Mouse (Mus musculus): ENCODE measurements around the gene Gm45213. TPM values are rescaled to one million over a fixed set of nuclear protein-coding genes. Genes with fewer than 3 reads are reported as not detected.
A peak's percentile ranks its signal among the peaks of the same experiment; 100 is the strongest.
"Not testable (repeated sequence)": the region's sequence is repeated elsewhere in the genome, so short reads cannot be mapped to it uniquely, and the experiment has no call there.

Gene Gm45213
- polyA plus RNA-seq, 1 experiment from 2014 or later, result not detected

DNA sequence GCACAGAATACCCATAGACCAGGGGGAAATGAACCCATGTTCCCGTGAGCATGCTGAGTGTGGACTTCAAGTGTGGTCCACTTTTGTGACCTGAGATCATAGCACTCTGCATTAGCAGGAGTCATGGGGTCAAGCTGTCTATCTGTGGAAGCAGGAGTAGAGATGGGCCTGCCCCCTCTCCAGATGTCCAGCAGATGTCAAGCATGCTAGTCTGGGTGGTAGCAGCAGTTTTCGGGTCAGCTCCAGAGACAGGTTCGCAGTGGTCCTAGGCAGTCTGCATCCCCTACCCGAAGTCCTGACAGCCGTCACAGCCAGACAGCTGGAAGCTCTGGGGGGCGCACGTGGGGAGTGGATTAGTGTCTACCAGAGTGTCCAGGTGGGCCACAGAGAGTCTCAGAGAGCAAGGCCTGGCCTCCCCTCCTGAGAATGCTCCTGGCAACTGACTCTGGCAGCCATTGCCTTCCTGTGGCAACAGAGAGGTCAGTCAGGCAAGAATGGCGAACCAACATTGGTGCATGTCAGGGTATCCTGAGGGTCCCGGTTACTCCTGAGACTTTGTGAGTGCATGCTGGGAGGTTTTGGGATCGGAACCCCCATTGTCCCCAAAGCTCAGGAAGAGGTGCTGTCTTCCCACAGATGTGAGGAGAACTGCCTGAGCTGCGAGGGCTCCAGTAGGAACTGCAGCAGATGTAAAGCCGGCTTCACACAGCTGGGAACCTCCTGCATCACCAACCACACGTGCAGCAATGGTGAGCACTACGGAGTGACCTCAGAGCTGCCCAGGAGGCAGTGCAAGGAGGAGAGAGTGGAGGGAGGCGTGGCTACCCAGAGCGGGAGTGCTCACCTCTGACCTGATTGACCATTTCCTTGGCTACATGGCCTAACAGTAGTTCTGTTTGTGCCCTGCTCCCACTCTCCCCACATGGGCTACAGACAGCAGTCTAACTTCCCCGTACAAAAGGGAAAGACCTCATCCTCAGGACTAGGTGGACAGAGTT is 3.8 kb downstream of the Gm45213 start:
- ATAC-seq (ENCODE audit: low FRiP score) (0 out of 2 replicates have a peak, but pooled peaks have one; percentile 27), DNase-seq (ENCODE audit: low spot score, missing footprints) (peak; percentile 75)
- Histone ChIP-seq H3K4me1 (ENCODE audit: control insufficient read depth, insufficient read depth, low read length) (no peaks in the 10 kb centered on the region), H3K27me3 (ENCODE audit: control insufficient read depth, insufficient read depth, low read length) (no peaks in the 10 kb centered on the region), H3K4me2 (no peak overlapping the region), H3K4me3 (ENCODE audit: low read depth, low read length) (no peak overlapping the region), H3K27ac (ENCODE audit: low read depth, low read length) (no peak overlapping the region), H3K9me3 (ENCODE audit: control insufficient read depth, low read length) (no peaks in the 10 kb centered on the region), H3K36me3 (ENCODE audit: control insufficient read depth, insufficient read depth, low read length) (no peaks in the 10 kb centered on the region), H3K9ac (ENCODE audit: low read length) (no peak overlapping the region)
- WGBS, result 59% methylated on average over 17 of the region's 17 CpGs

- no peak overlapping the region for H3K27ac ChIP-seq (ENCODE audit: low read depth, low read length)
- no peaks in the 10 kb centered on the region for H3K9me3 ChIP-seq (ENCODE audit: control insufficient read depth, low read length)
- WGBS, result 79% methylated on average over 4 of the region's 4 CpGs
- no peak for ATAC-seq (ENCODE audit: low FRiP score)
- H3K4me2 ChIP-seq, result no peak overlapping the region
- no peak overlapping the region for H3K4me3 ChIP-seq (ENCODE audit: low read depth, low read length)
- peak; percentile 70 for DNase-seq (ENCODE audit: low spot score, missing footprints)
- H3K9ac ChIP-seq (ENCODE audit: low read length), result no peak overlapping the region
- no peaks in the 10 kb centered on the region for H3K27me3 ChIP-seq (ENCODE audit: control insufficient read depth, insufficient read depth, low read length)
- H3K36me3 ChIP-seq (ENCODE audit: control insufficient read depth, insufficient read depth, low read length), result no peaks in the 10 kb centered on the region
- no peaks in the 10 kb centered on the region for H3K4me1 ChIP-seq (ENCODE audit: control insufficient read depth, insufficient read depth, low read length)
Observed at GRCm38 (mm10) chr7:66047975-66048374, 4.6 kb downstream of the Gm45213 start.

- no peak overlapping the region for H3K27ac ChIP-seq (ENCODE audit: low read depth, low read length)
Observed at GRCm38 (mm10) chr7:66048446-66049230, 5.2 kb downstream of the Gm45213 start.

GRCm38 (mm10) chr7:66053946-66054483 is 10.6 kb downstream of the Gm45213 start:
- Histone ChIP-seq H3K36me3 (ENCODE audit: control insufficient read depth, insufficient read depth, low read length) (no peaks in the 10 kb centered on the region), H3K4me1 (ENCODE audit: control insufficient read depth, insufficient read depth, low read length) (no peaks in the 10 kb centered on the region), H3K9ac (ENCODE audit: low read length) (no peak overlapping the region), H3K4me3 (ENCODE audit: low read depth, low read length) (no peak overlapping the region), H3K27me3 (ENCODE audit: control insufficient read depth, insufficient read depth, low read length) (no peaks in the 10 kb centered on the region), H3K9me3 (ENCODE audit: control insufficient read depth, low read length) (no peaks in the 10 kb centered on the region), H3K27ac (ENCODE audit: low read depth, low read length) (no peak overlapping the region), H3K4me2 (no peak overlapping the region)
- 92% methylated on average over 4 of the region's 4 CpGs for WGBS
- DNase-seq (ENCODE audit: low spot score, missing footprints) (peak; percentile 62), ATAC-seq (ENCODE audit: low FRiP score) (no peak)

More at GRCm38 (mm10) chr7:66048446-66049230, 5.2 kb downstream of the Gm45213 start:
- no peak overlapping the region for H3K4me2 ChIP-seq
- no peaks in the 10 kb centered on the region for H3K36me3 ChIP-seq (ENCODE audit: control insufficient read depth, insufficient read depth, low read length)
- ATAC-seq (ENCODE audit: low FRiP score), result no peak
- no peak overlapping the region for H3K4me3 ChIP-seq (ENCODE audit: low read depth, low read length)
- DNase-seq (ENCODE audit: low spot score, missing footprints), result peak; percentile 69
- H3K4me1 ChIP-seq (ENCODE audit: control insufficient read depth, insufficient read depth, low read length), result no peaks in the 10 kb centered on the region
- no peak overlapping the region for H3K9ac ChIP-seq (ENCODE audit: low read length)
- no peaks in the 10 kb centered on the region for H3K9me3 ChIP-seq (ENCODE audit: control insufficient read depth, low read length)
- 82% methylated on average over 12 of the region's 12 CpGs for WGBS
- no peaks in the 10 kb centered on the region for H3K27me3 ChIP-seq (ENCODE audit: control insufficient read depth, insufficient read depth, low read length)

- H3K4me2 ChIP-seq; H3K9ac ChIP-seq (ENCODE audit: low read length); ATAC-seq (ENCODE audit: low FRiP score); H3K4me1 ChIP-seq (ENCODE audit: control insufficient read depth, insufficient read depth, low read length); H3K4me3 ChIP-seq (ENCODE audit: low read depth, low read length); H3K9me3 ChIP-seq (ENCODE audit: control insufficient read depth, low read length); H3K27ac ChIP-seq (ENCODE audit: low read depth, low read length); H3K27me3 ChIP-seq (ENCODE audit: control insufficient read depth, insufficient read depth, low read length); H3K36me3 ChIP-seq (ENCODE audit: control insufficient read depth, insufficient read depth, low read length): not testable (repeated sequence)
- DNase-seq (ENCODE audit: low spot score, missing footprints), result peak; percentile 80
- 16% methylated on average over 2 of the region's 2 CpGs for WGBS
Observed at GRCm38 (mm10) chr7:66055356-66055755, 12.0 kb downstream of the Gm45213 start.

- DNase-seq (ENCODE audit: low spot score, missing footprints) (no peak), ATAC-seq (ENCODE audit: low FRiP score) (no peak)
- Histone ChIP-seq H3K27me3 (ENCODE audit: control insufficient read depth, insufficient read depth, low read length) (no peaks in the 10 kb centered on the region), H3K4me1 (ENCODE audit: control insufficient read depth, insufficient read depth, low read length) (peaks cover 15% of the 10 kb centered on the region), H3K9ac (ENCODE audit: low read length) (peak within 1 kb of the TSS; percentile 93; the same call in 1 of the 2 replicates), H3K9me3 (ENCODE audit: control insufficient read depth, low read length) (no peaks in the 10 kb centered on the region), H3K27ac (ENCODE audit: low read depth, low read length) (no peak within 1 kb of the TSS), H3K4me2 (peak within 1 kb of the TSS; percentile 86), H3K36me3 (ENCODE audit: control insufficient read depth, insufficient read depth, low read length) (no peaks in the 10 kb centered on the region), H3K4me3 (ENCODE audit: low read depth, low read length) (peak within 1 kb of the TSS; percentile 94)
- 88% methylated on average over 1 of the region's 1 CpGs for WGBS
Observed at GRCm38 (mm10) chr7:66058703-66059102, 15.3 kb downstream of the Gm45213 start, which contains the start of gene Snrpa1. Gene Snrpa1 (plus strand): TSS chr7:66059003.

- no peaks in the 10 kb centered on the region for H3K9me3 ChIP-seq (ENCODE audit: control insufficient read depth, low read length)
- WGBS, result under 1% methylated on average over 64 of the region's 64 CpGs
- peak overlapping the region; percentile 86 for H3K4me2 ChIP-seq
- H3K4me3 ChIP-seq (ENCODE audit: low read depth, low read length), result peak overlapping the region; percentile 94
- ATAC-seq (ENCODE audit: low FRiP score) (peak; percentile 95), DNase-seq (ENCODE audit: low spot score, missing footprints) (peak; percentile 99)
- H3K27ac ChIP-seq (ENCODE audit: low read depth, low read length), result peak overlapping the region; percentile 9; the same call in 1 of the 2 replicates
- peaks cover 4% of the 10 kb centered on the region; the same call in 1 of the 2 replicates for H3K36me3 ChIP-seq (ENCODE audit: control insufficient read depth, insufficient read depth, low read length)
- H3K27me3 ChIP-seq (ENCODE audit: control insufficient read depth, insufficient read depth, low read length), result no peaks in the 10 kb centered on the region
- peak overlapping the region; percentile 93 for H3K9ac ChIP-seq (ENCODE audit: low read length)
- H3K4me1 ChIP-seq (ENCODE audit: control insufficient read depth, insufficient read depth, low read length), result peaks cover 15% of the 10 kb centered on the region
Observed at GRCm38 (mm10) chr7:66060066-66060956, 16.9 kb downstream of the Gm45213 start.

- ATAC-seq (ENCODE audit: low FRiP score), result no peak
- no peaks in the 10 kb centered on the region for H3K27me3 ChIP-seq (ENCODE audit: control insufficient read depth, insufficient read depth, low read length)
- H3K9me3 ChIP-seq (ENCODE audit: control insufficient read depth, low read length), result no peaks in the 10 kb centered on the region
- H3K4me2 ChIP-seq, result peak overlapping the region; percentile 86
- H3K36me3 ChIP-seq (ENCODE audit: control insufficient read depth, insufficient read depth, low read length), result peaks cover 4% of the 10 kb centered on the region; the same call in 1 of the 2 replicates
- peak overlapping the region; percentile 94 for H3K4me3 ChIP-seq (ENCODE audit: low read depth, low read length)
- DNase-seq (ENCODE audit: low spot score, missing footprints), result peak; percentile 85
- H3K9ac ChIP-seq (ENCODE audit: low read length), result peak overlapping the region; percentile 93
- peaks cover 15% of the 10 kb centered on the region for H3K4me1 ChIP-seq (ENCODE audit: control insufficient read depth, insufficient read depth, low read length)
- 2% methylated on average over 14 of the region's 14 CpGs for WGBS
- no peak overlapping the region for H3K27ac ChIP-seq (ENCODE audit: low read depth, low read length)
Observed at GRCm38 (mm10) chr7:66061057-66061456, 17.7 kb downstream of the Gm45213 start.
